Mouse (Mus musculus): Measurements from ENCODE around the gene Chst11.
"Not testable (repeated sequence)": the region's sequence is repeated elsewhere in the genome, so short reads cannot be mapped to it uniquely, and the experiment has no call there.

Chst11 gene

DNA sequence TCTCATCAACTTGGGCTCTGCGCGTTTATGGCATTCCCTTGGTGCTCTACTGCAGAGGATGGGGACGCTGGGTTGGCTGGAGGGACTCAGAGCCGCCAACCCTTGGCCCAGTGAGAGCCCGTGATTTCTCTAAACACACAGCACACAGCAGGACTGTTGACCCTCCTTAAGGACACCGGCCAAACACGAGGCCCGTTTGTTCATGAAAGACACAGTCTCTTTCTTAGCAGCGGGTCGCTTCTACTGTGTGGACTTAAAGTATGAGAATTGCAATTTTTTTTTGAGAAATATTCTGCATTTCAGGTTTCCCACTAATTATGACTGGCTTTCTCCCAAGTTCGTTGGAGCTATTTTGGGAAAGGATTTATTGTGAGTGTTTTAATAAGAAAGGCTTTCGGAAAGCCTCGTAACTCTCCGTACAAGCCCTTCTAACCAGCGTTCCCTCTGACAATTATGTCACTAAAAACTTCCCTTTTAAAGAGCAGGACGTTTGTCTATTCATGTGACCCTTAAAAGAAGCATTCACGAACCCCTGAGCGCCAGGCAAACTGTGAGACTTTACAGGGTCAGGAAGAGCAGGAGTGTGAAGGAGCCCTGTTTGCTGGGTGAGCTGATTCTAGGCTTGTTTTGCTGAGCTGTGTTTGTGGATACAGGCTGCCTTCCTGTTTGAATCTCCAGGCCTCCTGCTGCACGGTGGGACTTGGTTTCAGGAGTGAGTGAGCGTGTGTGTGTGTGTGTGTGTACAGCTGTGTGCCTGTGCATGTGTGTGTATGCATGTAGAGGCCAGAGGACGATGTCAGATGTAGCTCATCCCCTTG lies 122.8 kb downstream of the Chst11 start:
- DNase-seq (ENCODE audit: low spot score in 2 of 2): no peak

DNA sequence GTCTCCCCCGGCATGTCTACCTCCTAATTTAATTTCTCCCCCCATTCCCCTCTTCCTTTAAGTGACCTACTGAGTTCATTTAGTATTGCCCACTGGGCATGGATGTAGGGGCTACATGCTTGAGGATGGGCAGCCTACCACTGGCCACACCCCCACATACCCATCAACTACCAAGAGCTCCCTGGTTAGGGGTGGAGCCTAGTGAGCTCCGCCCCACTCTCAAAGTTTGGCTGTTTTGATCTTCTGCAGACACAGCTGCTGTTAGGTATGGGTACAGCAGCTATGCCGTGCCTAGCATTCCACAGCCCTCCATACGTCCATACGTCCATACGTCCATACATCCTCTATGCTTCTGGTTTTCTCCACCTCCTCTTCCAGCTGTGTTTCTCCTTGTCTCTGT lies 123.6 kb downstream of the Chst11 start:
- DNase-seq (ENCODE audit: low spot score in 2 of 2): no peak

DNA sequence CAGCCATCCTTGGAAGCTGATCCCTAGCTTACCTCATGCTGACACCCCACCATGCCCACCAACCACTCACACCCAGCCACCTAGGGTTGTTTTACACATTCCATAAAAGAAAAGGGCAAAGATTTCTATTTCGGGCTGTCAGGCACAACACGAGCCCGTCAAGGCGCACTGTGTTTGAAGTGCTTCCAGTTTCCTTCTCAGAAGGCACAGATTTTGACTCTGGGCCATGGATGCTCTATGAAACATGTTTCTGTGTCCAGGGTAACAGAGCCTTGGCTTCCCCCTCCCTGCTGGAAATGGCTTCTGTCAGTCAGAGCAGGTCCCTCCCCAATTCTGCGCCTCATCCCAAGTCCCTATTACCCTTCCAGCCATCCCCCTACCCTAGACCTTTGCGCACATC lies 125.7 kb downstream of the Chst11 start:
- no peak for DNase-seq (ENCODE audit: low spot score in 2 of 2)

DNA sequence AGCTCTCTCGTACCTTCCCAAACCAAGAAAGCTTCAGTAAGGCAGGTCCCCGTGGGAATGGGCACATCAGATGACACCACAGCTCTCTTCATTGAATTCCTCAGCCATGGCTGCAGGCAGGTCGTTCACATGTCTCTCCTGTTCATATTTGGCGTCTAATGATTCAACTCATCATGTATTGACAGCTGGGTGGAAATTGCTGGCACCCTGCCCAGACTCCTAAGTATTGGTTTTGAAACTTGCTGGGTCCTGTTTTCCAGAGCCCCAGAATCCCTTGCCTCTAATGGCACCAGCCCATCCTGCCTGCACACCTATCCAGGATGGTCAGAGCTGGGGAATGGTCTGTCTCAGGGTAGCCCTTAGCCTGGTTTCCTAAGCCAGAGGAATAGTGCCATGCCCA lies 127.0 kb downstream of the Chst11 start:
- no peak for DNase-seq (ENCODE audit: low spot score in 2 of 2)

DNA sequence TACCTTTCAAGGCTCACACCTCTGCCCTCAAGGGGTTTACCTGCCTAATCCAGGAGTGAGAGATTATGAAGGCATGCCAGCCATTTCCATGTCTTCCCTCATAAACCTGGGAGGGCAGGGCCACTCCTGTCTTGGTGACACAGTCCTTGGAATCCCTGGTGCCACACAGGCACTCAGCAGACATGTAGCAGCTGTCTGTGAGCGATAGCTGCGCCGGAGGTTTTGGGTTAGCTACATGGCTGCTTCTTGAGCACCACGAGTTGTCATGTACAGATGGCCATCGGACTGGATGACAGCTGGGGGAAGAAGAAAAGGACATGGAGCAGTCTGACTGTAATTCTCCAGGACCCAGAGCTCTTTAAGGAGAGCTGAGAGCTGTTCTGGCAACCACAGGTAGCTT lies 129.3 kb downstream of the Chst11 start:
- no peak for DNase-seq (ENCODE audit: low spot score in 2 of 2)

DNA sequence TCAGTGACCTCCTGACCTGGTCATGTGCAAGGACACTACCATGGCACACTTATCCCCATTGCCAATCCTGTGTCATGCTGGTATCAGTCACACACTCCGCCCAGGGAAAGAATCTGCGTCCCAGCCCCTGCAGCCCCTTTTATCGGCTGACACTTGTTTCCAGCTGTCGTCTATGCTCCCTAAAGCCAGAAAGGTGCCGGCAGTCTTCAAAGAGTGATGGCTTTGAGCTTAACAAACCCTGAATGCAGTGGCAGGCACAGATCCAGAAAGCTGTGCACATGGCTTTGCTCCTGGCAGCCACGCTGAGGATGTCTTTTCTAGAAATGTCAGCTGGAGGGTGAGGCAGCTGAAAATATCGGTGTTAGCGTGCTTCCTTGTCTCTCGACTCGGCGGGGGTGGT lies 131.6 kb downstream of the Chst11 start:
- DNase-seq (ENCODE audit: low spot score in 2 of 2): no peak

DNA sequence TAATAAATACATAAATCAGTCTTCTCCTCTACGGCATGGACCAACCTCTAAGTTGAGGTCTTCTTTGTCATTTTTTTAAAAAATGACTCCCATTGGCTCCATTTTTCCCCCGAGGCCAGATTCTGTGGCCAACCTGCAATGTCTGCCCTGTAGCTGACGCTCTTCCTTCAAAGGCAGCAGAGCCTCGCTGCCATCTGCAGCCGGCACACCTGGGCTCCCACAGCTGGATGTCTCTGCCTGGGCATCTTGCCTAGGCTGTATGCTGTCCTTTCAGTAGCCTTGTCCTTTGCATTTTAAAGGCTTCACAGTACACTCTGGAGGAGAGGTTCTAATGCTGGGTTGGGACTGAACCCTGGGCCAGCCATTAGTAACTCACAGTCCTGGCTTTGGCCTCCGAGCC lies 132.6 kb downstream of the Chst11 start:
- no peak for DNase-seq (ENCODE audit: low spot score in 2 of 2)

DNA sequence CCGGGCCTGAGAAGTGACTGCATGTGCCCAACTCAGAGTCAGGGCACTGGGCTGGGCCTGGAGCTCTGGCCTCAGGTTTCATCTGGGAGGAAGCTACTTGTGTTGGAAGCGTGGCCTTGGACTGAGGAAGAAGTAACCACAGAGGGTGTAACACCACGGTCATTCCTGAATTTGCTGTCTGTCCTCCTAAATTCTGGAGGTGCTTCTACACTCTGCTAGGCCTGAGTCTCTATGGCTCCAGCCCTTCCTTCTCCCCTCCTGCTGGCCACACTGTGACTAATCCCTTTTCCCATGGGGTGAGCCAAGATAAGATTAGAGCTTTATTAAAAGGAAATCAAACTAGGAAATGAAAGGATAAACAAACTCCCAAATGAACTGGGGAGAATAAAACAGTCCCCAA lies 133.3 kb downstream of the Chst11 start:
- no peak for DNase-seq (ENCODE audit: low spot score in 2 of 2)

DNA sequence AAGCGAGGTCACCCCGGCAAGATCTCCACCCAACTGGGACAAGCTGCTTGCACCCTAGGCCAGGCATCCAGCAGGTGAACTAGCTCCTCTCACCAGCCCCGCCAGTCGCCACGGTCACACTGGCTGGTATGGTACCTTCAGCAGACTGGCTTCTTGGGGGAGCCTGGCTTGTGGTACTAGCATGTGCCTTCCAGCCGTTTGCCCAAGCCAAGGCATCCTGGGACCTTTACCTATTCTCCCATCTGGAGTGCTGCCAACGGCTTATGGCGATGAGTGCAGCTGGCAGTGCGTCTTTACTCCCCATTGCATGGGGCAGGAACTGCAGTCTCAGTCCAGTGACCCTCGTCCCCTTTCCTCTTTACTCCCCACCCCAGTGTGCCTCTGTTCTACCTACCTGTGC lies 133.7 kb downstream of the Chst11 start:
- no peak for DNase-seq (ENCODE audit: low spot score in 2 of 2)

DNA sequence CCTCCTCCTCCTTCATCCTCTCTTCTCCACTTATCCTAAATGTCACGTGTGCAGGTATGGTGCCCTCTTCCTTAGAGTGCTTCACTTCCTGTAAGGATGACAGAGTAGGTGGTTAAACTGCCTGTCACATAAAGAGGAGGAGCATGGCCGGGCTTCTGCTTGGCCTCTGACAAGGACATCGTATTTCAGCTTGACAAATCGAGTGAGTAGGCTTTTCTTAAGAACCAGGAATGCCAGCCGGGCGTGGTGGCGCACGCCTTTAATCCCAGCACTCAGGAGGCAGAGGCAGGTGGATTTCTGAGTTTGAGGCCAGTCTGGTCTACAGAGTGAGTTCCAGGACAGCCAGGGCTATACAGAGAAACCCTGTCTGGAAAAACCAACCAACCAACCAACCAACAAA lies 134.2 kb downstream of the Chst11 start:
- not testable (repeated sequence) for DNase-seq (ENCODE audit: low spot score in 2 of 2)

DNA sequence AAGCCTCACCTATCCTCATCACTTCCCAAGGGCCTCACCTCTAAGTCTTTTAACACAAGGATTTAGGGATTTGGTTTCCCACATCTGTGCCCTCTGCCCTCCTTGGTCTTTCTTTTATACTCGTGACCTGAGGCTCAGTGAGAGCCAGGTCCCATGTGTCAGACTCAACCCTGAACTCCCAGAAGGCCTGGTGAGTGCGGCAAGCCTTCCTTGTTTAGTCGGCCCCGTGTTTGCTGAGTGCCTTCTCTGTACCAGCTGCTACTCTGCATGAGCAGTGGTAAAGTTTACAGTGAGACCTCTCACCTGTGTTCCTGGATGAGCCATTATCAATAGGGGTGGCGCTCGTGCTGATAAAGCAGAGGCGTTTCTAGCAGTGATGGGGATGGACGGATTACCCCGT lies 134.6 kb downstream of the Chst11 start:
- no peak for DNase-seq (ENCODE audit: low spot score in 2 of 2)

DNA sequence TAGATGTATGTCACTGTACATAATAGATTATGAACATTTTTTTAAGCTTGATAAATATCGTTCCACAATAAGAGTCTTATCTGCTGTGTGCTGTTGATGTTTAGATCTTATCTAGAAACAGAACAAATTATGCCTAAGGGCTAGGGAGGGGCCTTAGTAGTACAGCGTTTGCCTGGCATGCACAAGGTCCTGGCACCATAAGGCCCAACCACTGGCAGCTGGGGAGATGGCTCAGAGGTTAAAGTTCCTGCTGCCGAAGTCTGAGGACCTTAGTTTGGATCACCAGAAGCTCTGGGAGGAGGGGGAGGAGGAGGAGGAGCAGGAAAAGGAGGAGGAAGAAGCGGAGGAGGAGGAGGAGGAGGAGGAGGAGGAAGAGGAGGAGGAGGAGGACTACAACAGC lies 135.6 kb downstream of the Chst11 start:
- no peak for DNase-seq (ENCODE audit: low spot score in 2 of 2)

DNA sequence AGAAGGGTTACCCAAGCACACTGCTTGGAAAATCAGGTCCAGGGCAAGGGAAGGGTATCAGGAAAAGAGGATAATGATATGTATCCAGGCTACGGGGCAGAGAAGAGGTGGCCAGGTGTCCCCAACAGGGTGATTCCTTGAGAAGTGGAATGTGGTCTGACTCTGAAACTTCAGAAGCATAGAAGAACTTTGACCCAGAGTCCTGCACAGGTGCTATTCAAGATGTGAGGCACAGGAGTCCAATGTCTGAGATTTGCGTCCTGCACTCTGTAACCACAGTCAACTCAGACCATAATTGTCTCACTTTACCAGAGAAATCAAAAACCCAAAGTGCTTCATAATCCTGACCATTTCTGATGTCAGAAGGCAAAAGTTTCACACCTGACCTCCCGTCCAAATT lies 139.3 kb downstream of the Chst11 start:
- DNase-seq (ENCODE audit: low spot score in 2 of 2): no peak

DNA sequence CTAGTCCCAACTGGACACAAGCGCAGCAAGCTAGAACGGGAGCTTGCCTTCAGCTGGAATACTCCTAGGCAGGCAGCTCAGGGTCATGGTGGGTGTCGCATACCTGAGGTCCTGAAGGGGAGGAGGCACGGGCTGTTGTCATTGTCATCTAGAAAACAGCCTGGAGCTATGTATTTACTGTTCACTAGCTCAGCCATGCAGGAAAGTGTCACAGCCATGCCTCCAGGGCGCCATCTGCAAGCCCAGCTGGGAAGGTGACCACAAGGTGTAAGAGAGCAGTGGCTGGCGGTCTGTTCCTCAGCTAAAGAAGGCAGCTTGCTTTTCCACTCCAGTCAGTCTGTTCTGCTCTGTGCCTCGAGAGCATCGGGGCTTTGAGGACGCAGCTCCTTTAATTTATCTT lies 141.1 kb downstream of the Chst11 start:
- no peak for DNase-seq (ENCODE audit: low spot score in 2 of 2)

DNA sequence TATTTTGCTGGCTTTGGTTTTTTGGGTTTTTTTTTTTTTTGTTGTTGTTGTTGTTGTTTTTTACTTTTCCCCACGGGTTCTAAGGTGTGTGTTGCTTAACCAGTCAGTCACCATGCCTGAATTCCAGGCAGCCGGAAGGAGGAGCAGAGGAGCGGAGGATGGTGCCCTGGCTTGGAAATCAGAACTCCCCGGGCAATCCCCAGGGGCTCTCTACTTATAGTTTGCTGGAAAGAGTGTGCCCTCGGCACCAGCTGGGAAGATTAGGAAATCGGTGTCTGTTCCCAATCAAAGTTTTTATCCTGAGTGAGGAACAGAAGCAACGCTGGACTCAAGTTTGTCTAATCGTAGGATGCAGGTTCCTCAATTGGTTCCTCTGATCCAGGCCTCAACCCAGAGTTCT lies 143.1 kb downstream of the Chst11 start:
- no peak for DNase-seq (ENCODE audit: low spot score in 2 of 2)

DNA sequence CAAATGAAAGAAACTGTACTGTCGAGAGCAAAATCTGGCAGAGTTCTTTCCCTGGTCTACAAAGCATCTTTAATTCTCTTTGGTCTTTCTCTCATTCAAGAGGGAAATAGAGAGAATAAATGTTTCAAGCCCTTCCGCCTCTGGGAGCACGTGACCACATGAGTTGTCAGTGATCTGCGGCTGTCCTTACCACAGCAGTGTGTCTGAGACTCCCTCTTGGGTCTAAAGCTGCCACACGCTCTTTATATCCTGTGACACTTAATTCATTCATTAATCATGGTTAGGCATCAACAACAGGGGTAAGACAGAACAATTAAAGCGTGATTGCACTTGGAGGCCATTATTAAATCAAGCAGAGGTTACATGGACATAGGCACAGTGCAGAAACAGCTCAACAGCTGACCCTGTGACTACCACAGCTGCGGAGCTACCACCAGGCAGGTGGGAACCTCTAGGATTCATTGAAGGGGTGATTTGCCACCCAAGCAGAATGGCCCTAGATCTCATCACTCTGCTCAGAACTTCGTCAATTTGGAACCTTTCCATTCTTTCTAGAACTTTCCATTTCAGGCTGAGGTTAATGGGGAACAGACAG lies 144.4 kb downstream of the Chst11 start:
- no peak for DNase-seq (ENCODE audit: low spot score in 2 of 2)

DNA sequence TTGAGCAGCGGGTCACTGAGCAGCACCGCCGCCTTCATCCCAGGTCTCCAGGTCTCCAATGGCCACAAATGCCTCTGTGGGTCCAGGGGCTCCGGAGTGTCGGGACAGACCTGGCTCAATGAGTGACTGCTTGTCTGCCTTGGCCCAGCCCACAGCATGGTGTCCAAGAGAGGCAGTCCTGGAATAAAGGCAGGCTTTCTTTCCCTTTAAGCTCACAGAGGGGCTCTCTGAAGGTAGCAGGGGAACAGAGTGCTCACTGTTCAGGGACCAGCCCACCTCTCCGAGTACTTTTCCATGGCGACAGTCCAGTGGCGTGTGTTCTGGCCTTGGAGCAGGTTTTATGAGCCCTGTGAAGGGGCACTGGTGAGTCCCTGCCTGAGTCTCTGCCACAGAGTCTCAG lies 145.3 kb downstream of the Chst11 start:
- DNase-seq (ENCODE audit: low spot score in 2 of 2): no peak

DNA sequence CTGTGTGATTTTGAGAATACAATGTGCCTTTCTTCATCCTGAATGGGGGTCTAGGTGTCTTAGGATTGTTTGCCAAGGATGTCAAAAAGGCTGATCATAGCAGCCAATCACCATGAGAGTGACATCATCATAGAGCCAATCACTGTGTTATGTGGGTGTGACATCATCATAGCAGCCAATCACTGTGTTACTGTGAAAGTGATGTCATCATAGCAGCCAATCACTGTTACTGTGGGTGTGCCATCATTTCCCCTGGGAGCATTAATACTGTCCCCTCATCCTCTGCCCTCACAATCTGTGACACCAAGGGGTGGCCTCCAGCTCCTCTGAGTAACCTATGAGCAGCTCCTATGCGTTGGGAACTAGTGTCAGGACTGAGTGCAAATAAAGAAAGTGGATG lies 146.6 kb downstream of the Chst11 start:
- DNase-seq (ENCODE audit: low spot score in 2 of 2): no peak

DNA sequence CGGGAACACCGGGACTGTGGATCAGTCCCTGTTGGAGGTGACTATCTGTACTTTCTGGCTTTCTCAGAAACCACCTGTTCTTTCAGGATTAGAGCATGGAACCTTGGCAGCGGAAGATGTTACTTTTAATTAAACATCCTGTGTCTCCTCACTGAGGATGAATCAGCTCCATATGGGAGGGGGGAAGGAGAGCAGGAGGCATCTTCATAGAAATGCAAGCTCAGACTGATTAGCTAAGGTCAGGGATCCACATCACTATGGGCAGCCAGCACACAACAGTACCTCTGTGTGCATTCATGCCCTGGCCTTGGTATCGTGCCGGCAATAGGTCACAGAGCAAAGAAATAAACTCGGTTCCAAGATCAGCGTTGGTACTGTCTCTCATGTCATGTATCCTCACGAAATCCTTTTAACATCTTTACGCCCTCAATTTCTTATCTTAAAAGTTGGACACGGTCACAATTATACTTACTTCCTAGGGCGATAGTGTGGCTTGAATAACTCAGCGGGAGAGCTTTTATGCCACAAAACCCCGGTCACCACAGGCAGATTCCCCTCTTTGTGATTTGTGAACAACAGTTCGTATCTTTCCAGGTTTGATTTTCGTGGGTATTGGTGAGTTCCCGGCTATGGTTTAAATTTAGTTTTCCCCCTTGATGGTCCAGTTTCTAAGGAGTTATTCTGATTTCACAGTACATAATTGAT lies 148.7 kb downstream of the Chst11 start:
- DNase-seq (ENCODE audit: low spot score in 2 of 2): no peak

DNA sequence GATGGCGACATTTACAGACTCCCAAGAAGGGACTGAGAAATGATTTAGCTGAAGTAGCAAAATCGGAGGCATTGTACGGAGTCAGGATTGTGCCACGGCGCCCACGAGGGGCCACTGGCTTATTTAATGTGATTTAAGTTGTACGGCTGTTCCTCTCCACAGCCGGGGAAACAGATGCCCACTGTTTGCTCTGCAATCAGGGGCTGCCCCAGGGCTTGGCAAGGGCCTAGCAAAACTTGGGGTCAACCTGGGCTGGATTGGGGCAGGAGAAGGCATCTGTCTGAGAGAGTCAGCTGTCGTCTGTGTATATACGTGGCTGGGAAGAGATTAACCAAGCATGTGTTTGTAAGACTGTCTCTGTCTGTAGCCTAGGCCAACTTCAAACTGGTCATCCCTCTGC lies 149.6 kb downstream of the Chst11 start:
- no peak for DNase-seq (ENCODE audit: low spot score in 2 of 2)

DNA sequence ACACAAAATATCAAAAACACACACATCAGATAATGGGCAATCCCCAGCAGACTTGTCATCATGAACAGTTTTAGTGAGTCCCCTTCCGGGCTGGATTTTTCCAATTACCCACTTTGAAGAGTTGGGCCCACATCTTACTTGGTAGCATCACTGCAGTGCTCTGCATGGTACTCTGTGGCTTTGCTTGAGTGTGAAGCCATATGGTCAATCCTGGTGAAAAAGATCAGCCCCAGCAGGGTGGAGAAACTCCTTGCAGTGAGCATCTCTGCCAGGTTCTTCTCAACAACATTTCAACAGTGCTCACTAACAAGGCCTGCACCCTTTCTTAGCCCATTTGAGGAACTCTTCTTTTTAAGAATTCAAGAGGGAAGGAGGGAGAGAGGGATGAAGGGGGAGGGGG lies 150.7 kb downstream of the Chst11 start:
- no peak for DNase-seq (ENCODE audit: low spot score in 2 of 2)

DNA sequence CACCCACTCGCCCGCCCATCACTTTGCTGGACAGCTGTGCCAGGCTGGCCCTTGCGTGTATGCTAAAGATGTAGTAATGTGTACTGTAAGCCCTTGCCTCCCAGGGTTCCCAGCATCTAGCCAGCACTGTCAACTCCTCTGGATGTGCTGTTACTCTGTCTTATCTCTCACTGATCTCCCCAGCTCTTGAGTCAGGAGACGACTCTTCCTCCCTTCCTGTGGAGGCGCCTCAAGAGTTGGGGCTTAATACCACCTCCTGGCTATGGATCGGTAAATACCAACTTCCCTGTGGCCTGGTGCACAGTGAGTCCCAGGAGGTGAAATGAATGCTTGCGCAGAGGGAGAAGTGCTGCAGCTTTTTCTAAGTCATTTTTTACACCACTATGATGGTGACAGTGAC lies 151.8 kb downstream of the Chst11 start:
- no peak for DNase-seq (ENCODE audit: low spot score in 2 of 2)

DNA sequence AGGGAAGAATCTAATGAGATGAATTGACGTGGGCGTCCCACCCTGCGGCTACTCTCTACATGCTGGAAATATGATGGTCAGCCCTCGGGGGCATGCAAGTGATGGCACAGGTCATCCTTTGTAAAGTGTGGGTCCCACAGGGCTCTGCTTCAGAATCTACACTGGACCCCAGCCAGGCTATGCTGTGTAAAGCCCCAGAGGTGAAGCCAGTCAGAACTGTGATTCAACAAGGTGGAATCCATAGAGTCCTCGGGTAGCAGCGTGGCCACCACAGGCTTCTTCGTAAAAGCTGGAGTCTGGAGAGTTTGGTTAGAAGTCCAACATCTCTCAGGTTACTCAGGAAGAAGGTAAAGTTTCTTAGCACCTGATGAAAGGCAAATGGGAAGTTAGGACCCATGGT lies 154.0 kb downstream of the Chst11 start:
- DNase-seq (ENCODE audit: low spot score in 2 of 2): no peak

Data from spleen, postnatal 14 days (tissue).